Mouse (Mus musculus): ENCODE results near the gene Tspan32. TPM values are rescaled to one million over a fixed set of nuclear protein-coding genes. Genes with fewer than 3 reads are reported as not detected.

Gene Tspan32
- 1.1 and 1.5 TPM in 2 replicates for polyA plus RNA-seq (2012; rRNA removed)

DNA sequence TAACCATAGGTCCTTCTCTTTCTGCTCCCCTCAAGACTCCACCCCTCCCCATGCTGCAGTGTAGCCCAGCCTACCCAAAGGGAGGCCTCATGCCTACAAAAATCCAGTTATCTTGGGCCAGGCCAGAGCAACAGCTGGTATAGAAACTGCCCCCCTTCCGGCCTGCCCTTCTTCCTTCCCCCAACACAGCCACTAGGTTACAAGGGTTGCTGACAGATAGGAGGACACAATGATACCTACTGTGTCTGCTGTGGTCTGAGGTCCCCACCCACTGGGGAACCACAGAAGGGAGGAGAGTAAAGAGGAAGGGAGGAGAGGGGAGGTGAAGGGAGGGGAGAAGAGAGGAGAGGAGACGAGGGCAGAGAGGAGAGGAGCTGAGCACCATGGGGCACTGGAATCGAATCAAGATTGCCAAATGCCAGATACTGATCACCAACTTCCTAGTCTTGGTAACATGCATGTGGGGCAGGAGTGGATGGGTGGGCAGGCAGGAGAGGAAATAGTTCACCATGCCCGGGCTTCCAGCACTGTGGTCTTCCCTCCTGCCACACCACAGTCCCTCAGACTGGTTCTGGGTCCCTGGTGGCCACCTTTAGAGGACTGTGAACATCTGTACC, at the start of gene Tspan32:
Tspan32 (plus strand) TSS at position 320 of the 617 bp plus-strand sequence.

DNA sequence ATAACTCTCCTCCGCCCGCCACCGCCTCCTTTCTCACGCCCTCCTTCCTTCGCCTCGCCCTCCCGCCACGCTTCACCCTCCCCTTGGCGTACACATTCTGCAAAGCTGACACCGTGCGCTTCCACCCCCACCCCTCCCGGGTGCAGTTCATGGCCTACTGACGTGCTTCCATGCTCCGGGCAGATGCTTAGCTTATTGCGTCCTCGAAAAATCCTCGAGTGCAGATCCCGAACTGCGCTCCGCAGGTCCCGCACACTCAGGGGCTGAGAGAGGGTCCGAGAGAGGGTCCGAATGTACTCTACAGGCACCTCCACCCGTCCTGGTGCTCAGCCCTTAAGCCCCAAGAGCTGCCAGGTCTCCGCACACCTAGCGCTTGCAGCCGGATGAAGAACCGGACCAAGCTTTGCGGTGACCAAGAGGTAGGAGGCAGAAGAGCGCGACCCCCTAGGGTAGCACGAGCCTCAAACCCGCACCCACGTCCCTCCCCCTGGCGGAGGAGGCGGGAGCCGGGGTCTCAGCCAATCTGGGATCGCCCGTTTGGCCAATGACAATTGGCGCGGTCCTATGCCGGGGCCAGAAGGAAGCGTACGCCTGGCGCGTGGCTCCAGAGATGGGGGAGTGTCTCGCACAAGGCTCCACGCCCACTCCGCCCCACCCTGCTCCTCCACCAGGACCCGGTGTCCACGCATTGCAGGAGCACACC, 35.9 kb upstream of the Tspan32 start, which contains the start of gene Ascl2:
Ascl2 (minus strand) TSS at position 456 of the 703 bp plus-strand sequence.

DNA sequence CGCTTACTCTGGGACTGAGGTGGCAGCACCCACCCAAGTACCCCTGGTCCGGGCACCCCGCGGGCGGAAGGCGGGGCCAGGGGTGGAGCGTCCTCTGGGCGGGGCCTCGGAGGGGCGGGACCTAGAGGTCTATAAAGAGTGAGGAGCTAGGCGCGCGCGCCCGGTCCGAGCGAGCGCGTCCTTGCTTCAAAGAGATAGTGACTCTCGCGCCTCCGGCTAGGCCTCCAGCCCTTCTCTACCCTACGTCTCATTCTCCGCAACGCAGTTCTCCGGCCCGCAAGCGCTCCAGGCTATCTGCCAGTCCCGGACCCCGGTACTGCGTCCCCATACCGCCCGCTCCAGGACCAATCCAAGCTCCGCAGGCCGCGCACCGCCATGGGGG, 47.8 kb downstream of the Tspan32 start, which contains the start of gene Cd81:
Cd81 (plus strand) TSS at position 114 of the 382 bp plus-strand sequence.

DNA sequence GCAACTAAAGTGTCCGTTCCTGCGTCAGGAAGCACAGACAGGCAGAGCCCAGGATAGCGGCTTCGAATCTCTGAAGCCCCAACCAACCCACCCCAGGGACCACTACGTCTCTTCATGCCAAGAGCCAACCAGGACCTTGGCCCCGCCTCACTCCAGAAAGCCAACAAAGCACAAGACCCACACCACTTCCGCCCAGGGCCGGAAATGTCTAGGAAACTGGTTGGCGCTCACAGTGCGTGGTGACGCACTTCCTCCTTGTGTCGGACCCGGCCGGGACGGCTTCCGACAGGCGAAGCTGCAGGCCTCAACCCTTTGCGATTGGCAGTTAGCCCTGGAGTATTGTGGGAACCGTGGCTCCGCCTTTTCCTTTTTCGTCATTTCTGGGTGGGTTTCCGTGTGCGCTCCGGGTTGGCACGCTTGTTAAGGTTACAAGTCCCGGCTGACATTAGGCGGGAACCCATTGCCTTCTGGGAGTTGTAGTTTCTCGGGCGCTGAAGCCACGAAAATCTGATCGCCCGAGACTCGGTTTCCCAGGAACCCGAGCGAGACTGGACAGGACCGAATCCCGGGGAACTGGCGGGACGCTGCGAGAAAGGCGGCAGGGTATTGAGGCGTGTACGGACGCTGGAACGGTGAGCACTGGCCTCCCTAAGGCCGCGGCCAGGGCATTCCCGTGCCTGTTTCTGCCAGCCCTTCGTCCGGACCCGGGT, 64.2 kb downstream of the Tspan32 start, which contains the start of gene Tssc4:
Tssc4 (plus strand) TSS at position 368 of the 710 bp plus-strand sequence.

Other genes with a start within 250 kb of the Tspan32 start
- gene Th, start 73.9 kb upstream of the Tspan32 start, polyA plus RNA-seq (2012; rRNA removed) = 1.7 and 3.4 TPM in 2 replicates
- gene Ascl2, start 35.8 kb upstream of the Tspan32 start, polyA plus RNA-seq (2012; rRNA removed) = 3.4 and 4.1 TPM in 2 replicates
- gene Cd81, start 47.7 kb downstream of the Tspan32 start, polyA plus RNA-seq (2012; rRNA removed) = 981 and 1,285 TPM in 2 replicates
- gene Tssc4, start 64.2 kb downstream of the Tspan32 start, polyA plus RNA-seq (2012; rRNA removed) = 135 and 153 TPM in 2 replicates
- gene Trpm5, start 89.6 kb downstream of the Tspan32 start, polyA plus RNA-seq (2012; rRNA removed) = 0.98 and 1.1 TPM in 2 replicates
- gene Kcnq1, start 101.3 kb downstream of the Tspan32 start, polyA plus RNA-seq (2012; rRNA removed) = 15.6 and 17.1 TPM in 2 replicates